Comparison of ENCODE assay signal across 9 mouse cellular contexts in genomic region chr4:46498976-46499375, GRCm38 (mm10). TPM values are rescaled to one million over a fixed set of nuclear protein-coding genes. Genes with fewer than 3 reads are reported as not detected.
DNase-seq lines count a peak whose midpoint lies in the region; ATAC-seq and TF ChIP-seq lines count a peak whose summit lies in the region.
"Had no signal": no experiment of that assay in that cellular context is flagged by ENCODE, and none has a peak within 500 bp of the region (broad histone marks: within the 10 kb centered on the region; RNA-seq: fewer than 3 reads in every experiment).

No protein-coding gene starts in this region.

- no peak overlapping the region for H3K27ac ChIP-seq in hindbrain, embryonic 11.5 days (ENCODE audit: low read depth, low read length)
- H3K27ac ChIP-seq in hindbrain, embryonic 16.5 days (ENCODE audit: low read depth, low read length) = no peak overlapping the region
- no peak overlapping the region for H3K27ac ChIP-seq in CH12.LX (ENCODE audit: insufficient read depth, low read depth)
- H3K27ac ChIP-seq in liver, adult 2 months (replicated peaks; ENCODE audit: insufficient read depth, low read depth, low read length) = peak overlapping the region; percentile 81
- H3K27ac ChIP-seq: midbrain, embryonic 12.5 days had no signal

- in situ Hi-C loops in CH12.LX (cut with MboI; ENCODE audit: low pct_ligation_motif_present, low pct_unique_long_range_greater_than_20kb, low sequenced_read_pairs) = loop anchor here (25.0 kb wide), 1 partner anchor 287 kb away; no protein-coding TSS in a partner anchor

- ATAC-seq in hindbrain, embryonic 11.5 days (ENCODE audit: low FRiP score) = no peak
- ATAC-seq in hindbrain, embryonic 16.5 days = no peak

- peaks cover 5% of the 10 kb centered on the region; the same call in 1 of the 2 replicates for H3K79me2 ChIP-seq in CH12.LX (replicated peaks; ENCODE audit: control insufficient read depth, extremely low read depth, insufficient read depth, poor library complexity, severe bottlenecking)
- H3K79me2 ChIP-seq in liver, adult 2 months (ENCODE audit: control insufficient read depth, insufficient read depth, low read length) = no peaks in the 10 kb centered on the region

- H3K4me2 ChIP-seq in hindbrain, embryonic 11.5 days (replicated peaks; ENCODE audit: low read depth, low read length) = no peak overlapping the region
- no peak overlapping the region for H3K4me2 ChIP-seq in hindbrain, embryonic 16.5 days (ENCODE audit: low read length)
- H3K4me2 ChIP-seq in CH12.LX (ENCODE audit: insufficient read depth, low read depth, poor library complexity, severe bottlenecking) = no peak overlapping the region
- H3K4me2 ChIP-seq: midbrain, embryonic 12.5 days had no signal

- TF ChIP-seq EP300 in CH12.LX (IDR thresholded peaks at IDR 0.05; ENCODE audit: low read length) = no peak

- H3K36me3 ChIP-seq in hindbrain, embryonic 11.5 days (ENCODE audit: control insufficient read depth, insufficient read depth, low read length) = no peaks in the 10 kb centered on the region
- H3K36me3 ChIP-seq in hindbrain, embryonic 16.5 days (ENCODE audit: control insufficient read depth, insufficient read depth, low read length) = peaks cover 22% of the 10 kb centered on the region
- peaks cover 71 to 94% of the 10 kb centered on the region in 2 experiments for H3K36me3 ChIP-seq in CH12.LX (replicated peaks in 1 of 2; ENCODE audit: control insufficient read depth in 1 of 2, insufficient read depth in 1 of 2, low read length in 1 of 2)
- no peaks in the 10 kb centered on the region; the same call in 1 of the 2 replicates for H3K36me3 ChIP-seq in liver, adult 2 months (ENCODE audit: control insufficient read depth, insufficient read depth, low read length)

- 0 out of 2 replicates have a peak, but pooled peaks cover 4% of the 10 kb centered on the region for H3K27me3 ChIP-seq in hindbrain, embryonic 11.5 days (ENCODE audit: control insufficient read depth, insufficient read depth, low read length)
- H3K27me3 ChIP-seq in hindbrain, embryonic 16.5 days (replicated peaks; ENCODE audit: control insufficient read depth, insufficient read depth, low read length) = no peaks in the 10 kb centered on the region
- no peaks in the 10 kb centered on the region for H3K27me3 ChIP-seq in CH12.LX (replicated peaks)
- no peaks in the 10 kb centered on the region for H3K27me3 ChIP-seq in liver, adult 2 months (ENCODE audit: control insufficient read depth, insufficient read depth, low read length)

- TF ChIP-seq POLR2A in CH12.LX (IDR thresholded peaks at IDR 0.05; ENCODE audit: low read depth, low read length) = no peak
- no peak for TF ChIP-seq POLR2A in liver, adult 2 months (IDR thresholded peaks at IDR 0.05; ENCODE audit: extremely low read depth, insufficient read depth, low read length)

- DNase-seq in hindbrain, embryonic 11.5 days (ENCODE audit: low spot score) = peak; percentile 71
- DNase-seq in 416B (ENCODE audit: low read depth) = peak; percentile 36
- DNase-seq in CH12.LX (ENCODE audit: extremely low read depth) = no peak
- DNase-seq in cerebellum, adult 9-11 months = peak; percentile 52
- DNase-seq in liver, adult 2 months (ENCODE audit: extremely low read depth, low read depth, low spot score) = no peak
- DNase-seq in thymus, postnatal 14 days = peak; percentile 60
- DNase-seq in urinary bladder, postnatal 25 days (ENCODE audit: low spot score) = no peak

- peak; percentile 30 for TF ChIP-seq RAD21 in CH12.LX (IDR thresholded peaks at IDR 0.05; ENCODE audit: low read depth, low read length)

- H3K9ac ChIP-seq in hindbrain, embryonic 11.5 days (ENCODE audit: low read depth, low read length) = no peak overlapping the region
- H3K9ac ChIP-seq in hindbrain, embryonic 16.5 days (ENCODE audit: low read depth, low read length) = no peak overlapping the region
- no peak overlapping the region for H3K9ac ChIP-seq in CH12.LX (ENCODE audit: insufficient read depth, low read depth)
- H3K9ac ChIP-seq in liver, adult 2 months (ENCODE audit: low read depth, low read length) = no peak overlapping the region
- H3K9ac ChIP-seq: midbrain, embryonic 12.5 days had no signal

- no peak overlapping the region for H3K4me3 ChIP-seq in hindbrain, embryonic 11.5 days (ENCODE audit: low read depth, low read length)
- H3K4me3 ChIP-seq in hindbrain, embryonic 16.5 days (ENCODE audit: low read length) = no peak overlapping the region
- H3K4me3 ChIP-seq in CH12.LX (replicated peaks in 1 of 3; ENCODE audit: low read depth in 2 of 3, low read length in 2 of 3, poor library complexity in 1 of 3) = no peak overlapping the region
- no peak overlapping the region for H3K4me3 ChIP-seq in liver, adult 2 months (ENCODE audit: insufficient read depth, low read depth, low read length)
- H3K4me3 ChIP-seq: midbrain, embryonic 12.5 days had no signal

- WGBS in hindbrain, embryonic 11.5 days = 12% methylated on average over 4 of the region's 4 CpGs
- WGBS in hindbrain, embryonic 16.5 days = 11% methylated on average over 4 of the region's 4 CpGs
- 5% methylated on average over 4 of the region's 4 CpGs for WGBS in liver, adult 2 months

- dilution Hi-C loops in CH12.LX (cut with MboI; ENCODE audit: extremely low pct_ligation_motif_present, extremely low pct_unique_long_range_greater_than_20kb, low sequenced_read_pairs) = no loop called here

- no peaks in the 10 kb centered on the region for H3K9me3 ChIP-seq in hindbrain, embryonic 11.5 days (ENCODE audit: control insufficient read depth, low read length)
- H3K9me3 ChIP-seq in hindbrain, embryonic 16.5 days (ENCODE audit: control insufficient read depth, low read length) = no peaks in the 10 kb centered on the region
- H3K9me3 ChIP-seq in CH12.LX (replicated peaks; ENCODE audit: low read length) = no peaks in the 10 kb centered on the region
- H3K9me3 ChIP-seq: midbrain, embryonic 12.5 days had no signal

- H3K4me1 ChIP-seq in hindbrain, embryonic 11.5 days (replicated peaks; ENCODE audit: control insufficient read depth, insufficient read depth, low read length) = no peaks in the 10 kb centered on the region
- no peaks in the 10 kb centered on the region for H3K4me1 ChIP-seq in hindbrain, embryonic 16.5 days (ENCODE audit: control insufficient read depth, insufficient read depth, low read depth, low read length)
- no peaks in the 10 kb centered on the region; a peak in 1 of 4 replicates for H3K4me1 ChIP-seq in CH12.LX (ENCODE audit: control insufficient read depth in 1 of 2, insufficient read depth in 2 of 2)
- H3K4me1 ChIP-seq in liver, adult 2 months (ENCODE audit: control insufficient read depth, insufficient read depth, low read length) = peaks cover 11% of the 10 kb centered on the region
- H3K4me1 ChIP-seq: midbrain, embryonic 12.5 days had no signal

- peak; percentile 75 to 94 for TF ChIP-seq CTCF in CH12.LX (conservative IDR thresholded peaks at IDR 0.05 in 1 of 2, IDR thresholded peaks at IDR 0.05 in 1 of 2; ENCODE audit: low read depth in 2 of 2, low read length in 2 of 2)
- peak; percentile 59 for TF ChIP-seq CTCF in liver, adult 2 months (IDR thresholded peaks at IDR 0.05; ENCODE audit: low read depth, low read length)

TF ChIP-seq in CH12.LX, 34 proteins besides CTCF, POLR2A, EP300 and RAD21:
- no peak for TF ChIP-seq MAZ (IDR thresholded peaks at IDR 0.05; ENCODE audit: low read depth, low read length)
- TF ChIP-seq SMC3 (IDR thresholded peaks at IDR 0.05; ENCODE audit: low read depth, low read length) = peak; percentile 42

RNA-seq across cellular contexts. Expression of gene Nans, which starts 9.9 kb away (rescaled TPM):
- polyA plus RNA-seq in hindbrain, embryonic 11.5 days (2014; fragmentation: Nextera tagmentation; extraction: Ambion mirVana) = 79.7 and 88.4 TPM in 2 replicates
- 73.7 and 77.1 TPM in 2 replicates for polyA plus RNA-seq in hindbrain, embryonic 16.5 days (2015; fragmentation: Nextera tagmentation; extraction: Ambion mirVana)
- 103 and 119 TPM in 2 replicates for total RNA-seq in CH12.LX (2012; rRNA removed)
- total RNA-seq in CH12.LX (2014; rRNA removed) = 140 and 150 TPM in 2 replicates
- 127 and 173 TPM in 2 replicates for polyA plus RNA-seq in CH12.LX (2012; ENCODE audit: insufficient read length, low read depth)
- 10.7 and 14.3 TPM in 2 replicates for total RNA-seq in liver, adult 2 months (2014; rRNA removed)
- 11.5 and 13.0 TPM in 2 replicates for polyA plus RNA-seq in liver, adult 2 months (2012; rRNA removed)

RNA-seq across cellular contexts. Expression of gene Trim14, which starts 37.0 kb away (rescaled TPM):
- polyA plus RNA-seq in hindbrain, embryonic 11.5 days (2014; fragmentation: Nextera tagmentation; extraction: Ambion mirVana) = 0.84 and 1.0 TPM in 2 replicates
- 0.85 and 1.2 TPM in 2 replicates for polyA plus RNA-seq in hindbrain, embryonic 16.5 days (2015; fragmentation: Nextera tagmentation; extraction: Ambion mirVana)
- total RNA-seq in CH12.LX (2012; rRNA removed) (24.4 and 26.5 TPM in 2 replicates), CH12.LX (2014; rRNA removed) (11.6 and 13.8 TPM in 2 replicates)
- polyA plus RNA-seq in CH12.LX (2012; ENCODE audit: insufficient read length, low read depth) = 26.0 and 35.4 TPM in 2 replicates
- total RNA-seq in liver, adult 2 months (2014; rRNA removed) = 21.3 and 26.5 TPM in 2 replicates
- 24.9 and 28.6 TPM in 2 replicates for polyA plus RNA-seq in liver, adult 2 months (2012; rRNA removed)

RNA-seq across cellular contexts. Expression of gene Anp32b, which starts 48.3 kb away (rescaled TPM):
- polyA plus RNA-seq in hindbrain, embryonic 11.5 days (2014; fragmentation: Nextera tagmentation; extraction: Ambion mirVana) = 271 and 285 TPM in 2 replicates
- polyA plus RNA-seq in hindbrain, embryonic 16.5 days (2015; fragmentation: Nextera tagmentation; extraction: Ambion mirVana) = 72.5 and 82.4 TPM in 2 replicates
- total RNA-seq in CH12.LX (2012; rRNA removed) (37.5 and 45.2 TPM in 2 replicates), CH12.LX (2014; rRNA removed) (22.9 and 29.4 TPM in 2 replicates)
- polyA plus RNA-seq in CH12.LX (2012; ENCODE audit: insufficient read length, low read depth) = 864 and 1,039 TPM in 2 replicates
- 3.5 and 4.8 TPM in 2 replicates for total RNA-seq in liver, adult 2 months (2014; rRNA removed)
- polyA plus RNA-seq in liver, adult 2 months (2012; rRNA removed) = 6.1 and 7.1 TPM in 2 replicates

Comparison
In these comparisons a context has a peak if more than half of its experiments do, and no peak if none do; other contexts are left out.
1. DNase-seq: peak in hindbrain, embryonic 11.5 days (single experiment), 416B (single experiment), cerebellum, adult 9-11 months (single experiment) and thymus, postnatal 14 days (single experiment); none in CH12.LX (single experiment), liver, adult 2 months (single experiment) and urinary bladder, postnatal 25 days (single experiment).
2. RNA of gene Trim14, which starts 37.0 kb away (polyA plus RNA-seq): 26.0 to 35.4 TPM in CH12.LX and 24.9 to 28.6 TPM in liver, adult 2 months; 0.84 to 1.0 TPM in hindbrain, embryonic 11.5 days and 0.85 to 1.2 TPM in hindbrain, embryonic 16.5 days; every median in the first group is over 10 times any median in the second.